Mouse (Mus musculus): ENCODE data around the gene Lats2.
A peak's percentile ranks its signal among the peaks of the same experiment; 100 is the strongest.
"Not testable (repeated sequence)": the region's sequence is repeated elsewhere in the genome, so short reads cannot be mapped to it uniquely, and the experiment has no call there.

Lats2 gene

DNA sequence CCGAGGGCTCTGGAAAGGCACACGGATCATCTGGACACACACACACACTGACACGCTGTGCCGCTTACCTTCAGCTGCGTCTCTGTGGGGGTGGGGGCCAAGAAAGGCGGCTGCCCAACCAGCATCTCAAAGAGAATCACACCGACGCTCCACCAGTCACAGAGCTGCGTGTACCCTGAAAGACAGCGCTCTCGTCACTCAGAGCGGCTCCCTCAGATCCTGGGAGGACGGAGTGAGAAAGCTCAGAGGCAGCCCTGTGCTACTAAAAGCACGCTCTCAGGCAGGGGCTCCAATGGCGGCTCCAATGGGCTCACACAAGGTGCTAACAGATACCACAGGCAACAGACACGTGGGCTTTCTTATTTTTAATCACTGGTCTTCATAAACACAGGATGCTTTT is 63.9 kb downstream of the Lats2 start:
- no peak for DNase-seq (ENCODE audit: low spot score)

DNA sequence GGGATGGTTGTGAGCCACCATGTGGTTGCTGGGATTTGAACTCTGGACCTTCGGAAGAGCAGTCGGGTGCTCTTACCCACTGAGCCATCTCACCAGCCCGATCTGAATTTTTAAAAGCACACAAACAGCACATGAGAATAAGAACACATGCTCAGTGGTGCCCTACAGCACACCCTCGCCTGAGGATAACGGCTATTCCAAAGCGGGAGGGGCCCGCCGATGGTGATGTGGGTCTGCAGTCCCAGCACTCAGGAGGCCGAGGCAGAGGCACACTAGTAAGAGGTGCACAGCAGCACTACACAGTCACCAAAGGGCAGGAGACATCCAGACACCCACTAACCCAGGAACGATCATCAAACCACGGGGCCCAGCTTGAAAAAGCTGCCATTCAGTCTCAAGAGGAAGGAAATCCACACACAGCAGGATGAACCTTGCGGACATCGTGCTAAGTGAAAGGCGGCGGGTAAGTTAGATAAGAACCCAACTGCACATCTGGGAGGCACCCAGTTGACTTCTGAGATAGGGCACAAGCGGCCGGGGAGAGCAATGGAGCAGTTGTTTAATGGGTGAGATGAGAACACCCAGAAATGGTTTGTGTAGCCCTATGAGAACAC is 65.6 kb downstream of the Lats2 start:
- DNase-seq (ENCODE audit: low spot score), result peak; percentile 79

- no peak for DNase-seq (ENCODE audit: low spot score)
Measured at GRCm38 (mm10) chr14:57691316-57691715, 66.9 kb downstream of the Lats2 start.

DNA sequence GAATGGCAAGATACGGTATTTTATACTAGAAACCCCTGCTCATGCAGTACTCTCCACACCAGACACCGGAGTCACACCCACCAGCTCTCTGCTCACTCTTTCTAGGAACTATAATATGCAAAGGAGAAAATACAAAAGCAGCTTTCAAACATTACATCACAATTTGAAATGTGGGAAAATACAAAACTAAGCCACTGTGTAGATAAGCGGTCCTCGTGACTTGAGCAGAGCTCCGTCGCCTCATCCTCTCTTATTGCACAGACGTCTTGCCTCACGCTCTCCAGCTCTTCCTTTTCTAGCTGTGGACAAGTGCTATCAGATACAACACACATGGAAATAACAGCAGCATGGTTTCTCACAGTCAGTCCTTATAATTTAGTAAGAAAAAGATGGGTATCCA is 67.5 kb downstream of the Lats2 start:
- DNase-seq (ENCODE audit: low spot score), result peak; percentile 39

- not testable (repeated sequence) for DNase-seq (ENCODE audit: low spot score)
Measured at GRCm38 (mm10) chr14:57688066-57688465, 70.1 kb downstream of the Lats2 start.

GRCm38 (mm10) chr14:57687441-57687840 is 70.7 kb downstream of the Lats2 start:
- no peak for DNase-seq (ENCODE audit: low spot score)

- DNase-seq (ENCODE audit: low spot score), result no peak
Measured at GRCm38 (mm10) chr14:57686647-57687046, 71.5 kb downstream of the Lats2 start.

DNA sequence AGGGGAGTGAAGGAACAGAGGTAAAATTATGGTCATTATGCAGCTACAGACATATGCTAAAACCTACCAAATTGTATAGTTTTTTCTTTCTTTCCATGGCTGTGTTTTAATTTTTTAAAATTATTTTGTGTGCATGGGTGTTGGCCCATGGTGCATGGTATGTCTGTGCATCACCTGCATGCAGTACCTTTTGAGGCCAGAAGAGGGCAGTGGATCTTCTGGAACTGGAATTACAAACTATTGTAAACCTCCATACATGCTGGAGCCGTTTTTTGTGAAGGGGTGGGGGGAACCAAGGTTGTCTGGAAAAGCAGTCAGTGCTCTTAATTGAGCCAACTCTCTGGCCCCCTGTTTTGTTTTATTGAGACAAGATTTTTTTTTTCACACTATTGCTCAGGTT is 73.6 kb downstream of the Lats2 start:
- peak; percentile 64 for DNase-seq (ENCODE audit: low spot score)

DNA sequence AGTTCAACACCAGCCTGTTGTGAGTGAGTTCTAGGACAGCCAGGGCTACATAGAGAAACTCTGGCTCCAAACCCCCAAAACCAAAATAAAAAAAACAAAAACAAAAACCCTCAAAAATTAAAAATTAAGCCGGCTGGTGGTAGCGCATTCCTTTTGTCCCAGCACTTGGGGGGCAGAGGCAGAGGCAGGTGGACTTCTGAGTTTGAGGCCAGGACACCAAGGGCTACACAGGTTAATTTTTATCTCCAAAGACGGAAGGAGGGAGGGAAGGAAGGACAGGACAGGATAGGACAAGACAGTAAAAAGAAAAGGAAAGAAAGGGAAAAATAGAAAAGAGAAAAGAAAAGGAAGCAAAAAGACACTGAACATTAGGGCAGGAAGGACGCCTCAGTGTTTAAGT is 75.4 kb downstream of the Lats2 start:
- DNase-seq (ENCODE audit: low spot score), result no peak

DNA sequence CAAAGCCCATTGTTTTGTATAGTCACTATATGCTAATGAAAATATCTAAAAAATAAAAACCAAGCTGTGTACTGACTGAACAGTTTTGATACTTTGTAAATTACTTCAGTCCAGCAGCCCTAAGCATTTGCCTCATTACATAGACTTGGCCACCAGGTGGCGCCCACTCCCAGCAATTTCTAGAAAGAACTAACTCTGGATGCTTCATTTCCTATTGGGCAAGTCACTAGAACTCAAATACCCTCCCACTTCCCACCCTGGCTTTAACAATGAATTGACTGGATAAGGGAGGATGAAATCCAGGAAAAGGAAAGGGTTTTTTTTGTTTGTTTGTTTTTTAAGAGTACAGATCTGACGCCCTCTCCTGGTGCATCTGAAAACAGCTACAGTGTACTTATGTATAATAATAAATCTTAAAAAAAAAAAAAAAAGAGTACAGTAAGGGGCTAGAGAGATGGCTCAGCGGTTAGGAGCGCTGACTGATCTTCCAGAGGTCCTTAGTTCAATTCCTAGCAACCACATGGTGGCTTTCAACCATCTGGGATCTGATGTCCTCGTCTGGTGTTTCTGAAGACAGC is 78.1 kb downstream of the Lats2 start:
- peak; percentile 77 for DNase-seq (ENCODE audit: low spot score)

GRCm38 (mm10) chr14:57679523-57679922 is 78.7 kb downstream of the Lats2 start:
- DNase-seq (ENCODE audit: low spot score), result no peak

DNA sequence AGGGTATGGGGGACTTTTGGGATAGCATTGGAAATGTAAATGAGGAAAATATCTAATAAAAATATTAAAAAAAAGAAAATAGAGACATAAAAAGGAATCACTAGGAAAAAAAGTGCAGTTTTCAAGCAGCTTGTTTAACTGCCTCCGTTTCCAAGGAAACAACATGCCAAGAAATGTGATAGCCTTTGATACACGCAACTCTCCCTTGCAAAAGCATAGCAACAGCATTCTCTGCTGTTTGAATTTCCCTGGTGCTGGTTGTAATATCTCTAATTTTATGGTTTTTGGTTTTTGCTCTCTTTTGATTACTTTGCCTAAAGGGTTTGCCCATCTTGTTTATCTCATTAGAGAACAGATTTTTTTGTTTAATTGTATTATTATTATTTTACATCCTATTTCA is 82.7 kb downstream of the Lats2 start:
- no peak for DNase-seq (ENCODE audit: low spot score)

GRCm38 (mm10) chr14:57665628-57665950 is 92.6 kb downstream of the Lats2 start:
- no peak for DNase-seq (ENCODE audit: low spot score)

DNA sequence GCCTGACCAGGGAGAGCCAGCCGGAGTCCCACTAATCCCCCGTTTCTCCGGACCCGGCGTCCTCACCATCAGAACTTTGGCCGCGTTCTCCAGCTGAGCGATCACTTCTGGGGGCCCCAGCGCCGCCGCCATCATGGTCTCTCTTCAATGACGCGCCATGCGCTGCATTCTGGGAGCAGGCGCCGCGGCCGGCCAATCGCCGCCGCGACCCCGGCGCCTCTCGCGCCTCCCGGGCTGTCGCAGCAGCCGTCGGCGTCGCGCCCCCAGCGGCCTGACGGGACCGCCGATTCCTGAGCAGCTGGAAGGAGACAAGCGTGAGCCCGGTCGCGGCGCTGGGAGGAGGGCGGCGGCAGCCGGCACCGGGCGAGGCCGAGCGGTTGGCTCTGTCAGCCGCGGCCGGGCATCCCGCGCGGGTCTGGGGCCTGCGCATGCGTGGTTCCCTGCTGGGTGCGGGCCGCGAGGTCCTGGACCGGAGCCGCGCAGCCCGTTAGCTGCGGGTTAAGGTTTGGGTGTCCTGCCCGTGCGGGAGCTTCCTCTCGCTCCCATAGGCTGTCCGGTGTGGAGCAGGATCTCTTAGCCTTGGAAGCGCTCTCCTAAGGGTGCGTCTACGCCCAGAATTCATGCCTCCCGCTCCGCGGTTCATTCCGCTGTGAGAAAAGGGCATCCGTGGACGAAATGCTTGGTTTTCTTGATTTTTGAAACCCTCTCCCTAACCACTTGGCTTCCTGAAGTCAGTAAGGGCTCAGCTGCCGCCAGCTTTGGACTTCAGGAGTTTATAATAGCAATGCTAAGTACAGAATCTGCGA is 93.2 kb downstream of the Lats2 start, which contains the start of gene Xpo4:
Gene Xpo4, minus strand, starts transcription at position 609 of the 806 bp plus-strand sequence.
- DNase-seq (ENCODE audit: low spot score), result peak; percentile 76

GRCm38 (mm10) chr14:57664311-57664821 is 93.8 kb downstream of the Lats2 start:
- peak; percentile 59 for DNase-seq (ENCODE audit: low spot score)

GRCm38 (mm10) chr14:57663630-57664029 is 94.6 kb downstream of the Lats2 start:
- DNase-seq (ENCODE audit: low spot score), result no peak

GRCm38 (mm10) chr14:57658301-57658700 is 99.9 kb downstream of the Lats2 start:
- DNase-seq (ENCODE audit: low spot score), result no peak

DNA sequence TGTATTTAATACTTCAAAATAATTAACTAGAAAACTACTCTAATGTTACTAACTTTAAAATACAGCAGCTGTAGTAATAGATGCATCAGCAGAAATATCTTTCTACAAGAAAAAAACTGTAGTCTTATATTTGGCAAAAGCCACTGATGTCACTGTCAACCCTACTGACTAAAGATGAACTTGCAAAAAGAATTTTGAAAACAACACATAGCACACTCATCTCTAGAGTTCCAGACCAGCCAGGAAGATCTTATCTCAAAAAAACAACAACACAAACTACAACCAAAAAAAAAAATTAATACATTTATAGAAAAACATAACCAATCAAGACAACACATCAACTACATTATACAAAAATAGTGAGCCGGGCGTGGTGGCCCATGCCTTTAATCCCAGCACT is 100.7 kb downstream of the Lats2 start:
- DNase-seq (ENCODE audit: low spot score), result no peak

DNA sequence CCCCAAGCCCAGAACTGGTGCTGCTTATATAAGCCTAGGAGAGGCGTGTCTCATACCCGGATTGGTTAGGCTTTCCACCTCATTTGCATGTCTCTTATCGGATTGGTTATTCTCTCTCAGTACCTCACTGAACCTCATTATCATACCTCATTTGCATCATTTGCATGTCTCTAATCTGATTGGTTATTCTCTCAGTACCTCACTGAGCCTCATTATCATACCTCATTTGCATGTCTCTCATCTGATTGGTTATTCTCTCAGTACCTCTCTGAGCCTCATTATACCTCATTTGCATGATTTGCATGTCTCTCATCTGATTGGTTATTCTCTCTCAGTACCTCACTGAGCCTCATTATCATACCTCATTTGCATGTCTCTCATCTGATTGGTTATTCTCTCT is 101.7 kb downstream of the Lats2 start:
- DNase-seq (ENCODE audit: low spot score), result peak; percentile 37

DNA sequence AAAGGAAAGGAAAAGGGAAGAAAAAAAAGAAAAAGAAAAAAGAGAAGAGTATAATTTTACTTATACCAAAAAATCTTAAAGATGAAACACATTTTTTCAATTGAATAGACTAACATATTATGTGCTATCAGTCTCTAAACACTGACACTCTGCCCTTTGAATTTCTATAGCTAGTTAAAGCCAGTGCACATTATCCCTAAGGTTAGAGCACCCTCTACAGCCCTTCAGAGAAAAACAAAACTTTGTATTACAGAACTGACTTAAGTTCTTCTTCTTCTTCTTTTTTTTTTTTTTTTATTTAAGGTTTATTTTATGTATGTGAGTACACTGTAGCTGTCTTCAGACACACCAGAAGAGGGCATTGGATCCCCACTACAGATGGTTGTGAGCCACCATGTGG is 108.7 kb downstream of the Lats2 start:
- no peak for DNase-seq (ENCODE audit: low spot score)

DNA sequence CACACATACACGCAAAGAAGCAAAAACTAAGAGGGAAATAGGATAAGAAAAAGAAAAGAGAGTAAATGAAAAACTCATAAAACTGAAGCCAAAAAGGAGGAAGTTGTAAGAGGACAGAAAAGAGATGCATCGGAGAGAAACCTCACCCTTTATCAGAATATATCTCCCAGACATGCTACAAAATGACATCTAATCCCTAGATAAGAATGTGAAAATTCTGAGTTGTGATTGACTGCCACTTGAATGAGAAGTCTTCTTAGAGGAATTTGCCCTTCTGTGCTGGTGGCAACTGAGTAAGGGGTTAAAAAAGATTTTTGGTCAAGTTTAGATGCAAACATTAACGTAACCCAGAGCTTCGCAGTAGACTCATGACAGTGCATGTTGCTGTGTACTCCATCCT is 112.0 kb downstream of the Lats2 start:
- DNase-seq (ENCODE audit: low spot score), result no peak

Measured in c-Kit-positive CD71-positive TER-119-positive erythroid progenitor cells, embryonic 14.5 days (primary cell).